Mouse (Mus musculus) heart, postnatal 0 days (tissue): ENCODE data around the gene Magoh.

ENCODE experiments used
- CTCF ChIP-seq: IDR thresholded peaks from 2 replicates; pipeline ENCODE4 v1.5.1; 2016; ENCODE audit warnings: antibody characterized with exemption, control low read depth, low read depth
- EP300 ChIP-seq: IDR thresholded peaks from 2 replicates; pipeline ENCODE4 v1.6.1; 2016; ENCODE audit warnings: antibody characterized with exemption, low read depth

DNA sequence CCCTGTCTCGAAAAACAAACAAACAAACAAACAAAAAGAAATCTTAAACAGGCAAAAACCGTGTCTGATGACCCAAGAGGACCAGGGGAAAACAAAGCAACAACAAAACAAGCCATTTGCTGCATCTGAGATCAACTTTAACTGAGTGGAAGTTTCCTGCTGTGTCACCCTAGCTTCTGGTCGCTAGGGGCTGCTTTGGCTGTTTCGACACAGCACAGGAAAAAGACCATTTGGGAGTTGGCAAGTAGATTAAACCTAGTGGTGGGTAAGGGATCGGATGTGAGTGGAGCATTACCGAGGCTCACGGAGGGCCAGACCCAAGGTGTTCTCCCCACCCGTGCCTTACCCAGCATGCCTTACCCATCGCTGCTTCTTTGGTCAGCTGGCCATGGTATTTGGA, 27.0 kb downstream of the Magoh start:
- TF ChIP-seq CTCF (no peak), EP300 (no peak)
